ENCODE assay signal across 19 mouse cellular contexts in the genomic region with DNA sequence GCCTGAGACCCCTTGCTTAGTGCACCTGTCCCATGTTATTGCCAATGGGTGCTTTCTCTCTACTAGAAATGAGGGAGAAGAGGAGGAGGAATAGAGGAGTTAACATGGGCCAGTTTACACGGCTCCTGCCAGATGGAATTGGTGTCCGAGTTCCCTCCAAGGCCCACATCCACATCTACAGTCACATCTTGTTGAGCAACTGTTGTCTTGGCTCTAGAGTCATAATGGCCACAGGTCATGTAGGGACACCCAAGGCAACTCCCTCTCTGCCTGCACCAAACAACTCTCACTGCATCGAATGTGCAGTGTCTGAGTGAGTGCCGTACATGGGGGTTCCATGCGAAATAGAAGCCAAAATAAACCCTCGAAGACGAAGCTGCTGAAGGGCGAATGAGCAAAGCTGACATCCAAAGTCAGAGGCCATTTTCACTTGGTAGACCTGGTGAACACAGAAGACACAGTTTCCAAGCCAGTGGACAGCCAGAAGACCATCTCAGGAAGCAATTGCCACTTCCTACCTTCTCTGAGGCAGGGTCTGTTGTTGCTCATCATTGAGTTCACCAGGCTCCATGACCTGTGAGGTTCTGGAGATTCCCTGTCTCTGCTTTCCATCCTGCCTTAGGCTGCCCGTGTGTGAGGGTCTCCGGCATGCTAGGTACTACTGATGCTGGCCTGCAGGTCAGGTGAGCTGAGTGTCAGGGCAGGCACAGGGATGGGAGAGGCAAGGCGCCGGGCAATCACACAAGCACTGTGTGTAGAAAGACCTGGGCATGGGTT.
DNase-seq lines count a peak whose midpoint lies in the region; ATAC-seq lines count a peak whose summit lies in the region.
"Had no signal": no experiment of that assay in that cellular context is flagged by ENCODE, and none has a peak within 500 bp of the region (broad histone marks: within the 10 kb centered on the region; RNA-seq: fewer than 3 reads in every experiment).

No protein-coding gene starts in this region.

- no peak for ATAC-seq in midbrain, embryonic 11.5 days (ENCODE audit: low FRiP score)
- ATAC-seq: forebrain, embryonic 16.5 days; hindbrain, embryonic 16.5 days; inflammation-experienced regulatory T-cells, adult 6 months; intestine, postnatal 0 days had no signal

- H3K36me3 ChIP-seq in midbrain, embryonic 11.5 days (ENCODE audit: control insufficient read depth, insufficient read depth, low read length), result no peaks in the 10 kb centered on the region
- no peaks in the 10 kb centered on the region for H3K36me3 ChIP-seq in midbrain, embryonic 10.5 days
- H3K36me3 ChIP-seq: embryonic facial prominence, embryonic 13.5 days; forebrain, embryonic 12.5 days; hindbrain, embryonic 12.5 days had no signal

- no peaks in the 10 kb centered on the region for H3K9me3 ChIP-seq in midbrain, embryonic 11.5 days (ENCODE audit: control insufficient read depth, low read length)
- H3K9me3 ChIP-seq in midbrain, embryonic 10.5 days (replicated peaks), result no peaks in the 10 kb centered on the region
- H3K9me3 ChIP-seq: embryonic facial prominence, embryonic 13.5 days; forebrain, embryonic 12.5 days; hindbrain, embryonic 12.5 days had no signal

- no peak overlapping the region for H3K4me3 ChIP-seq in midbrain, embryonic 11.5 days (ENCODE audit: low read depth, low read length)
- H3K4me3 ChIP-seq in midbrain, embryonic 10.5 days, result no peak overlapping the region
- H3K4me3 ChIP-seq: embryonic facial prominence, embryonic 13.5 days; forebrain, embryonic 12.5 days; hindbrain, embryonic 12.5 days had no signal

- no peak overlapping the region for H3K4me2 ChIP-seq in midbrain, embryonic 11.5 days
- H3K4me2 ChIP-seq: embryonic facial prominence, embryonic 13.5 days; forebrain, embryonic 12.5 days; hindbrain, embryonic 12.5 days had no signal

- no peak overlapping the region for H3K27ac ChIP-seq in midbrain, embryonic 11.5 days (ENCODE audit: low read depth, low read length)
- H3K27ac ChIP-seq in midbrain, embryonic 10.5 days (replicated peaks), result no peak overlapping the region
- H3K27ac ChIP-seq: embryonic facial prominence, embryonic 13.5 days; forebrain, embryonic 12.5 days; hindbrain, embryonic 12.5 days had no signal

- intact Hi-C loops in gastrocnemius, postnatal 14 days (cut with DNase I; ENCODE audit: low total_unique reads), result no loop called here
- intact Hi-C loops in heart, postnatal 14 days (cut with DNase I), result no loop called here

- WGBS in midbrain, embryonic 11.5 days, result 93% methylated on average over 12 of the region's 12 CpGs
- 95% methylated on average over 12 of the region's 12 CpGs for WGBS in midbrain, embryonic 10.5 days

- DNase-seq in gastrocnemius, postnatal 14 days, result peak; percentile 27
- no peak for DNase-seq in gastrocnemius, postnatal 10 days
- DNase-seq in heart, adult 9 months (ENCODE audit: low spot score in 2 of 2), result peak; percentile 53 to 54
- no peak for DNase-seq in heart, postnatal 14 days
- DNase-seq in midbrain, embryonic 11.5 days (ENCODE audit: low spot score, missing footprints), result peak; percentile 70
- no peak for DNase-seq in midbrain, embryonic 10.5 days (ENCODE audit: low spot score)
- DNase-seq: adrenal gland, adult 2 months; cerebellum, adult 18-20 months; cerebellum, adult 9-11 months; cerebellum, postnatal 36 days; heart, postnatal 4 days; kidney, adult 8-10 months had no signal

- no peak overlapping the region for H3K9ac ChIP-seq in midbrain, embryonic 11.5 days (ENCODE audit: low read length)
- H3K9ac ChIP-seq: embryonic facial prominence, embryonic 13.5 days; forebrain, embryonic 12.5 days; hindbrain, embryonic 12.5 days had no signal

- no peaks in the 10 kb centered on the region for H3K27me3 ChIP-seq in midbrain, embryonic 11.5 days (ENCODE audit: control insufficient read depth, insufficient read depth, low read length)
- H3K27me3 ChIP-seq in midbrain, embryonic 10.5 days (ENCODE audit: low read depth, poor library complexity, severe bottlenecking), result no peaks in the 10 kb centered on the region
- H3K27me3 ChIP-seq: embryonic facial prominence, embryonic 13.5 days; forebrain, embryonic 12.5 days; hindbrain, embryonic 12.5 days had no signal

- H3K4me1 ChIP-seq in midbrain, embryonic 11.5 days (ENCODE audit: control insufficient read depth, insufficient read depth, low read length), result no peaks in the 10 kb centered on the region
- H3K4me1 ChIP-seq in midbrain, embryonic 10.5 days, result no peaks in the 10 kb centered on the region
- H3K4me1 ChIP-seq: forebrain, embryonic 12.5 days; hindbrain, embryonic 12.5 days had no signal

Comparison
In these comparisons a context has a peak if more than half of its experiments do, and no peak if none do; other contexts are left out.
1. DNase-seq: peak in gastrocnemius, postnatal 14 days (single experiment), heart, adult 9 months (2 of 2) and midbrain, embryonic 11.5 days (single experiment); none in gastrocnemius, postnatal 10 days (single experiment), heart, postnatal 14 days (0 of 2) and midbrain, embryonic 10.5 days (single experiment).